Mouse (Mus musculus) megakaryocyte, embryonic 14.5 days (primary cell): Measurements from ENCODE around the gene Unc5c.

ENCODE experiments used
- FLI1 ChIP-seq: IDR thresholded peaks from 2 replicates; pipeline ENCODE4 v1.6.1; 2012; ENCODE audit warnings: low read length, inconsistent platforms, mixed read lengths
- GATA1 ChIP-seq: IDR thresholded peaks from 3 replicates; pipeline ENCODE4 v1.6.1; 2012; ENCODE audit warnings: mixed read lengths, low read length, inconsistent platforms, borderline replicate concordance

GRCm38 (mm10) chr3:141493000-141493399 is 28.0 kb downstream of the Unc5c start:
- no peak for TF ChIP-seq GATA1
- no peak for TF ChIP-seq FLI1
